Mouse (Mus musculus): ENCODE measurements at regions not wholly inside any gene's neighbourhood (a gene's known extent, or its start where the extent isn't known, plus 50 kb on each side); places are given as distances from the start of the nearest gene placed in this dataset.

DNA sequence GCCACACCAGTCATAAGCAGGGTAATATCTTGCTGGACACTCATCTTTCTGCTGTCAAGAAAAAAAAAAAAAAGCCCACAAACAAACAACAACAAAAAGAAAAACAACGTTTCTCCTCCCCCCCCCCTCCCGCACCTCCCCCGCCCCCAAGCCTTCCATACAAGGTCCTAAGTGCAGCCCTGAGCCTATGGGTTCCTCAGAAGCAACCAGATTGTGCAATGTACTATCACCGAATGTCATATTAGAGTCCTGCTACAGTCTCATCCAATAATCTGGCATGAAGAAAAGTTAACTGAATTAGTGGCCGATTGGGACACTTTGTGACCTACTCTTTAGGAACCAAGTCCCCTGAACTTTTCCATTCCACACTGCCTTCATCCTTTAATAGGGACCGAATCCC, 161.5 kb downstream of the Gm10295 start:
- H3K4me1 ChIP-seq: 0 out of 2 replicates have a peak, but pooled peaks cover 4% of the 10 kb centered on the region
- H3K9me3 ChIP-seq: no peaks in the 10 kb centered on the region
- 62% methylated on average over 6 of the region's 6 CpGs for WGBS
- no peaks in the 10 kb centered on the region for H3K36me3 ChIP-seq
- no peak overlapping the region for H3K4me2 ChIP-seq (replicated peaks)
- H3K27ac ChIP-seq (replicated peaks): no peak overlapping the region
- H3K27me3 ChIP-seq: no peaks in the 10 kb centered on the region
- ATAC-seq (ENCODE audit: low FRiP score, low read depth): no peak
- H3K4me3 ChIP-seq: no peak overlapping the region
- H3K9ac ChIP-seq (replicated peaks): no peak overlapping the region

DNA sequence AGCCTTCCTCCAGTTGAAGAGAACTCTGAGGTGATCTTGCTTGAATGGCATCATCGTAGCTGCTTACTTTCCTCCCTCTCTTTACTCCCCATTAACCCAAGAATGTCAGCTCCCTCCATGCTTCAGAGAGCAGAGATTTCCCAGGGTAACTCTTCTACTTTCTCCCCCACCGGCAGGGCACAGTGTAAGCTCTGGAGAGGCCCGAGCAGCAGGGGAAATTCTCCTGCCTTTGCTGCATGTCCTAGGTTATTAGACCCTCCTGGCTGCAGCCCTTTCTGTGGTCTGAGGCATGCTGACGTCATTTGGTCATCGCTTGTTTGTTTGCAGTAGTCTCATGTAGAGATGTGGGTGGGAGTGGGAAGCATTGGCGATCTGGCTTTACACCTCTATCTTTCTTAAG, 163.2 kb downstream of the Gm10295 start:
- Histone ChIP-seq H3K9me3 (no peaks in the 10 kb centered on the region), H3K27me3 (no peaks in the 10 kb centered on the region), H3K36me3 (no peaks in the 10 kb centered on the region), H3K4me3 (no peak overlapping the region), H3K9ac (replicated peaks) (no peak overlapping the region), H3K4me1 (0 out of 2 replicates have a peak, but pooled peaks cover 4% of the 10 kb centered on the region), H3K4me2 (replicated peaks) (no peak overlapping the region), H3K27ac (replicated peaks) (no peak overlapping the region)
- WGBS: 14% methylated on average over 6 of the region's 6 CpGs
- ATAC-seq (ENCODE audit: low FRiP score, low read depth): no peak

DNA sequence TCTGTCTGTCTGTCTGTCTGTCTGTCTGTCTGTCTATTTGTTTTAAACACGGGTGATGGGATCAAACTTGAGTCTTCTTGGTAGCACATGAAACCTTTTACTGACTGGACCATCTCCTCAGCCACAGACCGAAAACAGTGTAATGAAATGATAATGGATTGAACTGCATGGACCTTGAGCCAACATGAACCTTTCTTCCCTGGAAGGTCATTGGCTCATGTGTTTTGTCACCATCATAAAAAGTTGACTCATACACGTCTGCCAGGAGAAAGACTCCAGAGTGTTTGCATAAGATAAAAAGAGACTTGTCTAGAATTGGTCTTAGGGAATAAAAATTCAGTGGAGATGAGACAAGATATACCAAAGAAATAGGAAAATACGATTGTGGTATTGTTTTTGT, 176.4 kb downstream of the Gm10295 start:
- H3K4me1 ChIP-seq: no peaks in the 10 kb centered on the region
- H3K4me2 ChIP-seq (replicated peaks): no peak overlapping the region
- no peak overlapping the region for H3K4me3 ChIP-seq
- H3K9me3 ChIP-seq: no peaks in the 10 kb centered on the region
- H3K9ac ChIP-seq (replicated peaks): no peak overlapping the region
- H3K27ac ChIP-seq (replicated peaks): no peak overlapping the region
- 85% methylated on average over 4 of the region's 4 CpGs for WGBS
- ATAC-seq (ENCODE audit: low FRiP score, low read depth): no peak
- no peaks in the 10 kb centered on the region for H3K27me3 ChIP-seq
- no peaks in the 10 kb centered on the region for H3K36me3 ChIP-seq

DNA sequence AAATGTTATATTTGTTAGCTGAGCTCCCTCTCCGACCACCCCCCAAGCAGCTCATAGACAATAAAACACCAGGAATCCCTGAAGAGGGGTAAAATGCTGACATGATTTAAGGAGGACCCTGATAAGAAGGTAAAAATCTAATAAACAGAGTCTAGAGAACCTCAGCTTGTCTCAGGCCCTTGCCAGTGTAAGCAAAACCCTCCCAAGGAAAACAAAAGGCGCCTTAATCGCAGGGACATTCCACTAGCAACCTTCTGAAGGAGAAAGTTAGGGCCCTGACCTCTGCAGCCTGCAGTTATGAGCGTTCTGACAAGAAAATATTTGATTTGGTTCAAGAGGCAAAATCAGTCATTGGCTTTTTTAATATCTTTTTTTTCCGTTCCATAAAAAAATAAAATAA, 212.2 kb downstream of the Gm10295 start:
- Histone ChIP-seq H3K4me1 (no peaks in the 10 kb centered on the region), H3K4me2 (replicated peaks) (no peak overlapping the region), H3K36me3 (no peaks in the 10 kb centered on the region), H3K9ac (replicated peaks) (no peak overlapping the region), H3K27ac (replicated peaks) (no peak overlapping the region), H3K9me3 (no peaks in the 10 kb centered on the region), H3K27me3 (no peaks in the 10 kb centered on the region), H3K4me3 (no peak overlapping the region)
- ATAC-seq (ENCODE audit: low FRiP score, low read depth): no peak
- WGBS: 72% methylated on average over 5 of the region's 5 CpGs

DNA sequence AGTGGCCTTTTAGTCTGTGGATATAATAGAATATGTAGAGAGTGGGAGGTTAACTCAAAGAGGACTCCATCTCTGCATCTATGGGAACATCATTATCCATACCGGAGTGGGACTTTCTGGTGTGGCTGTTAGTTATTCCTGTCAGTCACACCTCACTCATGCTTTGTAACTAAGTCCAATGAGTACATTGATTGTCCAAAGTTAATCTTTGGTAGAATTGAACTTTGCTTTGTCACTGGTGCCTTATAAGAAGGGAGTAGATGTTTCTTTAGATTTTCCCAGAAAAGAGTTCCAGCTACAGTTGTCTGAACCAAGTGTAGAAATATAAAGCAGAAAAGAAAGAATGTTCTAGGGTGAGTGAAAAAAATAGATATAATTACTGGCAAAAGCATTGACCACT, 221.3 kb downstream of the Gm10295 start:
- 90% methylated on average over 1 of the region's 1 CpGs for WGBS

DNA sequence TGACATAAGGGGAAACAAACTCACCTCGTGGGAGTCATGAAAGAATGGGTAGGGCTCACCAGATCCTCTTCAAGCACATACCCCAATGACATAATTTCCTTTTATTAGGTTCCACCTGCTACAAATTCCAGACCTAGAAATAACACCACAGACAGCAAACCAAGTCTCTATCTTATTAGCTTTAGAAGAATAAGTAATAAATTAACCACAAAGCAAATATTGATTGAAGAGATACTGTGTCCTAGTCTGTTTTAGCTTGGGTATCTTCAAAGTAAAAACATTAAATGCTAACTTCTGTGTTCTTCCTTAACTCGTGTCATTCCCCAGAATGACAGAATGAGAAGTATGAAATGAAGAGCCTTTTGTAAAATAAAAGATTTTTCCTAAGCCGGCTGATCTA, 222.4 kb downstream of the Gm10295 start:
- Histone ChIP-seq H3K4me3 (no peak overlapping the region), H3K27ac (replicated peaks) (no peak overlapping the region), H3K4me1 (no peaks in the 10 kb centered on the region), H3K36me3 (no peaks in the 10 kb centered on the region), H3K9ac (replicated peaks) (no peak overlapping the region), H3K9me3 (no peaks in the 10 kb centered on the region), H3K4me2 (replicated peaks) (no peak overlapping the region), H3K27me3 (no peaks in the 10 kb centered on the region)
- no peak for ATAC-seq (ENCODE audit: low FRiP score, low read depth)
- 77% methylated on average over 3 of the region's 3 CpGs for WGBS

More for the DNA sequence above, 221.3 kb downstream of the Gm10295 start:
- Histone ChIP-seq H3K9ac (replicated peaks) (no peak overlapping the region), H3K27ac (replicated peaks) (no peak overlapping the region), H3K36me3 (no peaks in the 10 kb centered on the region), H3K4me2 (replicated peaks) (no peak overlapping the region), H3K4me3 (no peak overlapping the region), H3K9me3 (no peaks in the 10 kb centered on the region), H3K27me3 (no peaks in the 10 kb centered on the region), H3K4me1 (no peaks in the 10 kb centered on the region)
- no peak for ATAC-seq (ENCODE audit: low FRiP score, low read depth)

DNA sequence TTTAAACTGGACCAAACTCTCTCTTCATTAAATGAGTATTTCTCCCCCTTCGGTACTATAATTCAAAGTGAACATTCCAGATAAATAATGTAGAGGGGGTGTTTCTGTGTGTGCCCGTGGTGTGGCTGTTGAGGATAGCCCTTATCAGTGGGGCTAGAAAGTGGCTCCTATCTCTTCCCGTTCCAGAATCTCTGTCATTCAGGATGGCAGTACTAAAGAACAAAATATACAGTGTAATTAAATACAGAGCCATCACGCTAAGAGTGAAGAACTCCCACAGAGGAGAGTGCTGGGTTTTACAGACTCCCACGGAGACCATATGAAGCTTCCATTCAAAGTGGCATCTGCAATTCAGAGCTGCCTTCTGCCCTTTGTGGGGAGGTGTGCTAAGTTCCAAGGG, 229.8 kb downstream of the Gm10295 start:
- no peak overlapping the region for H3K4me2 ChIP-seq (replicated peaks)
- H3K9me3 ChIP-seq: no peaks in the 10 kb centered on the region
- no peak overlapping the region for H3K4me3 ChIP-seq
- no peak overlapping the region for H3K27ac ChIP-seq (replicated peaks)
- no peak overlapping the region for H3K9ac ChIP-seq (replicated peaks)
- WGBS: 55% methylated on average over 5 of the region's 5 CpGs
- no peaks in the 10 kb centered on the region for H3K4me1 ChIP-seq
- H3K27me3 ChIP-seq: no peaks in the 10 kb centered on the region
- H3K36me3 ChIP-seq: no peaks in the 10 kb centered on the region
- ATAC-seq (ENCODE audit: low FRiP score, low read depth): no peak

DNA sequence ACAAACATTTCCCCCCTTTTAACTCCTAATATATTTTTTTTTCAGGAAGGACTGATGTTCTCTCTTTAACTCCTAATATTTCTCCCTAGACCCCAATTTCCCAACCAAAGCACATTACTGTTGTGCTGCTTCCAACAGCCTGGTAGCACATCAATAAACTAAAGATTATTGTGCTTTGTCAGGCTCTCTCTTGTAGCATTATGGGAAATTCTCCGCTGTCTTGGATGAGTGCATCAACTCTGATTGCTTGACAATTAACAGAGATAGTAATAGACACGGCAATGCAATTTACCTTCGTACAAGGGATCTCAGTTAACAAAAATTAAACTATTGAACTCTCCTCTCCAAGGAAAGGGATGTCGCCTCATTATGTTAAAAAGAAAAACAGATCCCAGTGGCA, 230.3 kb downstream of the Gm10295 start:
- 82% methylated on average over 4 of the region's 4 CpGs for WGBS
- Histone ChIP-seq H3K9ac (replicated peaks) (no peak overlapping the region), H3K4me3 (no peak overlapping the region), H3K4me2 (replicated peaks) (no peak overlapping the region), H3K27ac (replicated peaks) (no peak overlapping the region), H3K9me3 (no peaks in the 10 kb centered on the region), H3K4me1 (no peaks in the 10 kb centered on the region), H3K36me3 (no peaks in the 10 kb centered on the region), H3K27me3 (no peaks in the 10 kb centered on the region)
- ATAC-seq (ENCODE audit: low FRiP score, low read depth): no peak

DNA sequence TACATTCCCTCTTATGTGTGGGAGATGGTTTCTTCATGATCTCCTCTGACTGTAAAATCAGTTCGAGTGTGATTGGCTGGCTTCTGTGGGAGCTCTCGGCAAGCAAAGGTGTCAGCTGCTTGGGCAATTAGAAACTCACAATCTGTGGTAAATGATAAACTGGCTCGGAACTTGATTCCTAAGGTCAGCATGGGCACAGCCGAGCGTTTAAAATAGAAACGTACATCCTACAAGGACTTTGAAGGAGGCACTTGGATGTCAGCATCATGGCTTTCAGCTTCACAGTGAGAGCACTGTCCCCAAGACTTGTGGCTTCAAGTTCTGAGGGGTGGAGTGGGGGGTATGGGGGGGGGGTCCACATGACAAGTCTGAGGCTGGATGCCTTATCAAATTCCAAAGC, 231.3 kb downstream of the Gm10295 start:
- ATAC-seq (ENCODE audit: low FRiP score, low read depth): no peak
- WGBS: 84% methylated on average over 6 of the region's 6 CpGs
- H3K9me3 ChIP-seq: no peaks in the 10 kb centered on the region
- no peak overlapping the region for H3K27ac ChIP-seq (replicated peaks)
- no peak overlapping the region for H3K4me2 ChIP-seq (replicated peaks)
- H3K4me3 ChIP-seq: no peak overlapping the region
- H3K9ac ChIP-seq (replicated peaks): no peak overlapping the region
- H3K4me1 ChIP-seq: no peaks in the 10 kb centered on the region
- H3K36me3 ChIP-seq: no peaks in the 10 kb centered on the region
- H3K27me3 ChIP-seq: no peaks in the 10 kb centered on the region

DNA sequence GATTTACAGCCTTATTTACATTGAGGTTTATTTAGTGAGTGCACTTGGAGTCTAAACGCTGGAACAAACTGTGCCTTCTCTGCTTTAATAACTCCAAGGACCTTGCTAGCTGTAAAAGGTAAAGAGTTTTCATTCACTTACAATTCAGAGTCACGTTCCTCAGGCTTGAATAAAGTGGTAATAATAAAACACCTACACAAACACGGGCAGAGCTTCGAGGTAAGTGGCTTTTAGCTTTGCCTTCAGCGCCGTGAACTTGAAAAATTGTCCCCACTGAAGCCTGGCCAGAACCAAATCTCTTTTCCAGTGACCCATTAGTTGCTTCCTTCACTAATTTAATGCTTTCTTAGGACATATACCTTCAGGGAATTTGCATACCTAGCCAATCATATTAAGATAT, 244.2 kb downstream of the Gm10295 start:
- no peak overlapping the region for H3K27ac ChIP-seq (replicated peaks)
- H3K9ac ChIP-seq (replicated peaks): no peak overlapping the region
- 89% methylated on average over 6 of the region's 6 CpGs for WGBS
- H3K4me3 ChIP-seq: no peak overlapping the region
- no peaks in the 10 kb centered on the region for H3K4me1 ChIP-seq
- H3K4me2 ChIP-seq (replicated peaks): no peak overlapping the region
- no peak for ATAC-seq (ENCODE audit: low FRiP score, low read depth)
- no peaks in the 10 kb centered on the region for H3K36me3 ChIP-seq
- H3K9me3 ChIP-seq: no peaks in the 10 kb centered on the region
- no peaks in the 10 kb centered on the region for H3K27me3 ChIP-seq

DNA sequence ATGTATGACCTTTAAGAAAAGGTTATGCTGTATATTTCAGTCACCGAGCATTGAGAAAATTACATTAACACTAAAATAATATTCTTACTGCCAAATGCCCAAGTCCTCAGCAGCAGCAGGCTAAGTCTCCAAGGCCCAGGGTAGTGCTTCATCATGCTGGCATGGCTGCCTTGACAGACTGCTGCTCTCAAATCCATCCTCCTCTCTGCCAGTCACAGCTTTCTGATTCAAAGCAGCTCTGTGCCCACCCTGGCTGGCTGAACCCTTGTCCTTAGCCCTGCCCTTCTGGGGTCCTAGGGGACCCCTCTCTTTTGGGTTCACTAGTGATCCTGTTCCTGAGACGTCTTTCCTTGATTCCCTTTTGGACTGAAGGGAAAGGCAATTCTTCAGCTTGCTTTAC, 251.0 kb downstream of the Gm10295 start:
- no peak overlapping the region for H3K4me2 ChIP-seq (replicated peaks)
- no peak overlapping the region for H3K27ac ChIP-seq (replicated peaks)
- no peaks in the 10 kb centered on the region for H3K36me3 ChIP-seq
- WGBS: 79% methylated on average over 2 of the region's 2 CpGs
- H3K9ac ChIP-seq (replicated peaks): no peak overlapping the region
- H3K4me1 ChIP-seq: no peaks in the 10 kb centered on the region
- no peak for ATAC-seq (ENCODE audit: low FRiP score, low read depth)
- H3K4me3 ChIP-seq: no peak overlapping the region
- H3K27me3 ChIP-seq: no peaks in the 10 kb centered on the region
- H3K9me3 ChIP-seq: no peaks in the 10 kb centered on the region

DNA sequence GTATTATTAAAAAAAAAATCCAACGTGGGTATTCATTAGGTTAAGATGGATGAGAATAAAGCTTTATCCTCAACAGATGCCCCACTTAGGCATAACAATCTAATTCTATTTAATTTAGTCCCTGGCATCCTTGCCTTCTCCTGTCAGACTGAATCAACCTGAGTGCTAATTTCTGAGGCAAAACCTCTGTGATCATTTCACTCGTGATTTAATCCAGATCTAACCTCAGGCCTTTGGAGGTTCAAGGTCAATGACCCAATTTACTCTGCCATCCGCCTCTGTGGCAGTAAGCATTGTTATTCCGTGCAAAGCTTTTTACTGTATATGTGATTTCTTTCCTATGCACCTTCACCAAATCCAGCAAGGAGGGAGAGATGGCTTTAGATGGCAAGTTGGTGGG, 253.0 kb downstream of the Gm10295 start:
- Histone ChIP-seq H3K9me3 (no peaks in the 10 kb centered on the region), H3K27me3 (no peaks in the 10 kb centered on the region), H3K27ac (replicated peaks) (no peak overlapping the region), H3K4me2 (replicated peaks) (no peak overlapping the region), H3K4me3 (no peak overlapping the region), H3K36me3 (no peaks in the 10 kb centered on the region), H3K4me1 (no peaks in the 10 kb centered on the region), H3K9ac (replicated peaks) (no peak overlapping the region)
- WGBS: 48% methylated on average over 4 of the region's 4 CpGs
- ATAC-seq (ENCODE audit: low FRiP score, low read depth): no peak

DNA sequence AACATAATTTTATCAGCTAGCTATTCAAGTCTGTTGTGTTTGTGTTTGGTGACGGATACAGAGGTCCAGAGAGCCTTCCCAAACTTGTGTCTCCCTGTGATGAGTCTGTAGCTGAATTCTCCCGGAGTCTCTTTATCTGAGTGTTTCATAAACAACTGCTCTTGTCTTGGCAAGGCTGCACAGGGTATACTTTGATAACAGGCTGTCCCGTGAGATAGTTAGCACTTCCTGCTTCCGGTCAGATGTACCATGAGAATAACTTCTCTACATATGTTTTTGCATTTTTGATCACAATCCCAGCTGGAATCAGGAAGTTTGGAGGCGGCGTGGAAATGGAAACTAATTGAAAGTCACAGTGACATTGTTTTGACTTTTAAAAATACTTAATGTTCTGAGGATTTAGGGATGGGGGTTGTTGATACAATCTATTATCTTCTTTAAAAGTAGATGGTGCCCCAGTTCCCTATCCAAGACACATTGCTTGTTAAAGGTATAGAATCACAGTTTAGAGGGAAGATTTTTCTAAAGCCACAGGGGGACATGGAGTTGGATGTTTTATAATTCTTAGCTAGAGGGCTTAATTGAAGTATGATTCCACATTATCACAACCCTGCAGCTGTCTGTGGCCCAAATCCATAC, 257.9 kb downstream of the Gm10295 start:
- H3K4me3 ChIP-seq: no peak overlapping the region
- WGBS: 84% methylated on average over 6 of the region's 6 CpGs
- no peaks in the 10 kb centered on the region for H3K4me1 ChIP-seq
- H3K27me3 ChIP-seq: no peaks in the 10 kb centered on the region
- no peak overlapping the region for H3K27ac ChIP-seq (replicated peaks)
- no peaks in the 10 kb centered on the region for H3K9me3 ChIP-seq
- no peak overlapping the region for H3K9ac ChIP-seq (replicated peaks)
- ATAC-seq (ENCODE audit: low FRiP score, low read depth): no peak
- H3K36me3 ChIP-seq: no peaks in the 10 kb centered on the region
- H3K4me2 ChIP-seq (replicated peaks): no peak overlapping the region

Measured in midbrain, embryonic 12.5 days (tissue).